Mouse (Mus musculus) fibroblast of lung, adult 2 months (primary cell): ENCODE measurements around the gene Dpf1.

Experiments used
- DNase-seq: peaks from one replicate; pipeline ENCODE4 v3.0.0-alpha.2; 2011; ENCODE audit warnings: low read depth

Gene Dpf1

DNA sequence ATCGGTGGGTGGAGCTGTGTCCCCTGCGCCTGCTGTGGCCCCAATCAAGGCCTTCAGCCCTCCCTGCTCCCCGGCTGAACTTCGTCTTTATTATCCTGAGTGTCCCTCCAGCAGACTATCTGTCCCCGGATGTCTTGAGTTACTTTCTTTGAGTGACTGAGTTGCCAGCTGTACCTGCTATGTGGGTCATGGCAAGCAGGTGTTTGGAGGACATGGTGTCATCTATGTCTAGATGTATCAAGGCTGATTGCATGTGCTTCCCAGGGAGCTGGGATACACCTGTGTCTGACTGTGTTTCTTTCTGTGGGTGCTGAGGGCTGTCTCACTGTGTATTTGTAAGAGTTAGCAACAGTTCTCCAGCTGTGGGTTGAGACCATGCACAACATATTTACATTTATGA is 6.0 kb downstream of the Dpf1 start:
- DNase-seq = no peak

DNA sequence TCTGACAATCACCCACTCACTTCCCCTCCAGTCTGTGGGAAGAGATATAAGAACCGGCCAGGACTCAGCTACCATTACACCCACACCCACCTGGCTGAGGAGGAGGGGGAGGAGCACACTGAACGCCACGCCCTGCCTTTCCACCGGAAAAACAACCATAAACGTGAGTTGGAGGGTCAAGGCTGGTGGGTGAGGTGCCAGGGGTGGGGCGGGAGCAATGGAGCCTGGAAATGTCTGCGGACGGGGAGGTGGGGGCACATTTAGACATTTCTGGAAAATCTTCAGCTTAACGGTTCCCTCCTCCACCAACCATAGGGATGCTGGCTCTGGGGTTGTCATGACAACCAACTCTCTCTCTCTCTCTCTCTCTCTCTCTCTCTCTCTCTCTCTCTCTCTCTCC is 9.3 kb downstream of the Dpf1 start:
- no peak for DNase-seq

DNA sequence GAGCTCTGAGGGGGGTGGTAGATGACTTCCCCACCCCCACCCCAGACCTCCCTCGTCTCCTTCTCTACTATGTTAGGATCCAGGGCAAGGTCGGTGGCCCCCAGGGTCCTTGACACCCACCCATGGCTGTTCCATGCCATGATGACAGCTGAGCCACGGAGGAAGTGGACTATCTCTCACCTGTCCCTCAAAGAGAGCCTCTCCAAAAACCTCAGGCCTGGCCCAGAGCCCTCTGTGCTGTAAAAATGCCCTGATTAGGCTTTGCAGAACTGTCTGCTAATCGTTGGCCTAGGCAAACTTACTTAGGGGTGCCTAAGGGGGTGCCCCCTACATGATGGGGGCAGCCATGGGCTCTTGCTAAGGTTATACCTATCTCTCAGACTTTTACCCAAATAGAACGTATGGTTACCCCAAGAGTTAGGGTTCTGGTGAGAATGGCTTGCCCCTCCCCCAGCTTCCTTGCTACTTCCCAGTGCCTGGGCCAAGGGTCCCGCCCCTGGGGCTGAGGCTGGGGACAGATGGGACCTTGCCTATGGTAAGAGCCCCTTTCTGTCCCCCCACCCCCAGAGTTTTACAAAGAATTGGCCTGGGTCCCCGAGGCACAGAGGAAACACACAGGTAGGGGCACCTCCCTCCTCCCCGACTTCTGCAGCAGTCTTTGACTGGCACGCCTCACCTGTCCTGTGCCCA is 10.0 kb downstream of the Dpf1 start:
- no peak for DNase-seq

DNA sequence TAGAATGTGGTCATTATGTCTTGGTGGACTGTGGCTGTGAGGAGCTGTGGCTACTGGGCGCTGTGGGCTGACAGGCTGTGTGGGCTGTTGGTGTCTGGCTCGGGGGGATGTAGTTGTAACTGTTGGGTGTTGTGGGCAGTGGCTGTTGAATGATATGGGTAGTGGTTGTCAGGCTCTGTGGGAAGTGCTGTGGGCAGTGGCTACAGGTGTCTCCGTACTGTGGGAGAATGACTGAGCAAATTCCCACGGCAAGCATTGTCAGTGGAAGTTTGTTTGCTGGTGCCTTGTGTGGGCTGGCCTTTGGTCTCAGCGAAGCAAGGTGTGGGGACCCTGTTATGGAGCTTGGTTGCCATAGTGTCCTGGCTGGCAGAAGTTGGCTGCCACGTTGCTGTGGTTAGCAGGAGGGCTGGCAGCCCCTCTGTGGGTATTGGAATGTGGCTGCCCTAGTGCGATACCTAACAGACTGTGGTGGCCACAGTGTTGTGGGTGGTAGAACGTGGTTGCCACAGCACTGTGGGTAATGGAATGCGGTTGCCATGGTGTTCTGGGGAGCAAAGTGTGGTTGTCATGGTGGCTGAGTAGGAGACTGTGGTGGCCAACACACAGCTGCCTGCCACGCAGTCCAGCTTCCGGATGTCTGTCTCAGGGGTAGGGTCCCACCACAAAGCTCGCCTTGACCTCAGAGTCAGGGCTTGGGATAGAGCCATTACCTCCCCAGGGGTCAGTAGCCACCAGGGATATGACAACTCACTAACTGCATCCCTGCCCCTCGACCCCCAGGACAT is 11.3 kb downstream of the Dpf1 start:
- DNase-seq = peak; percentile 51

DNA sequence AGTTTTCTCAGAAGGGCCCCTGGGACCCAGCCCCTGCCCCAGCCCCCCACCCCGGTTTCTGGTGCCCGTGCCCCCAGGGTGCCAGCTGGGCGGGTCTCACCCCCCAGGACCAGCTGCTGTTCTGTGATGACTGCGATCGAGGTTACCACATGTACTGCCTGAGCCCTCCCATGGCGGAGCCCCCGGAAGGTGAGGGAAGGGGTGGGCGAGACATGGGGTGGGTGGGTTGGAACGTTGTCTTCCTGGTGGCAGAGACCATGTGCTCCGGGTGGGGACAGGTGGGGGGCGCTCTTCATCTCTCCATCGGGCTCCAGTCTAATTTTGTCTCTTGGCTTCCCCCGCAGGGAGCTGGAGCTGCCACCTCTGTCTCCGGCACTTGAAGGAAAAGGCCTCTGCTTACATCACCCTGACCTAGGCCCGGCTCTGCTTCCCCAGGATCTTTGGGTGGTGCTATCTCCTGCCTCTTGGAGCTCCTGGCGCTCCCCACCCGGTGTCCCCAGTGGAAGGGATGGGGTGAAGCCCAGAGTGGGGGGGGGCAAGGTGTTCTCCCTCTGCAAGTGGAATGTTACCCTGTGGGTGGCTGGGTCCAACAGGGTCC is 12.5 kb downstream of the Dpf1 start:
- no peak for DNase-seq

DNA sequence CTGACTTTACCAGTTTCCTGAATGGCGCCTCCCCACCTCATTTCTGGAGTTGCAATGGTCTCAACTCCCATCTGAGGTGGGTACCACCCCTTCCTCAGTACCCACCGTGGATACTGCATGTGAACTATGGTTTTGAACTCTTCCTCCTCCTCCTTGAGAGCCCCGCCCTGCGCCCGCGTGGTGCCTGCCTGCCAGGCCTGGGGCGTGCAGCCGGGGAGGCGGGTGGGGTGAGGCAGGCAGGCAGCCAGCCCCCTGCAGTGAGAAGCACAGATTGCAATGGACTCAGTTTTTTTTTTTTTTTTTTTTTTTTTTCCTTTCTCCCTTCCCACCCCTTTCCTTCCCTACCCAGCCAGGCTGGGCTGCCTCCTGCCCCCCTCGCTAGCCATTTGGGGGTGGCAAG is 13.2 kb downstream of the Dpf1 start:
- DNase-seq = no peak

DNA sequence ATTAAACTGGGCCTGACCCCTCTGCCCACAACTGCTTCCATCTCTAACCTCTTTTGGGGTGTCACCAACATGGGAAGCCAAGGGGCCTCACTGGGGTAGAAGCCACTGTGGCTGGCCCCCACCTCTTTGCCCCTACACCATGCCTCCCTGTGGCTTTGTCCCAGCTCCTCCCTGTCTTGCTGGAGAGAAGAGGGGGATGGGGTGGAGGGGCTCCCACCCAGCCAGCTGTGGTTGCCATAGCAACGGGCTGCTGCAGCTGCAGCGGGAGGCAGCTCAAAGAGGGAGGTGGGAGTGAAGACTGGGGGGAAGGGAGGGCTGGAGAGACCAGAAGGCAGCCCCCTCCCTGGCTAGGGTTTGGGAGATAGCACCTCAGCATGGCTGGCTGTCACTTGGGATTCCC is 13.8 kb downstream of the Dpf1 start:
- no peak for DNase-seq

DNA sequence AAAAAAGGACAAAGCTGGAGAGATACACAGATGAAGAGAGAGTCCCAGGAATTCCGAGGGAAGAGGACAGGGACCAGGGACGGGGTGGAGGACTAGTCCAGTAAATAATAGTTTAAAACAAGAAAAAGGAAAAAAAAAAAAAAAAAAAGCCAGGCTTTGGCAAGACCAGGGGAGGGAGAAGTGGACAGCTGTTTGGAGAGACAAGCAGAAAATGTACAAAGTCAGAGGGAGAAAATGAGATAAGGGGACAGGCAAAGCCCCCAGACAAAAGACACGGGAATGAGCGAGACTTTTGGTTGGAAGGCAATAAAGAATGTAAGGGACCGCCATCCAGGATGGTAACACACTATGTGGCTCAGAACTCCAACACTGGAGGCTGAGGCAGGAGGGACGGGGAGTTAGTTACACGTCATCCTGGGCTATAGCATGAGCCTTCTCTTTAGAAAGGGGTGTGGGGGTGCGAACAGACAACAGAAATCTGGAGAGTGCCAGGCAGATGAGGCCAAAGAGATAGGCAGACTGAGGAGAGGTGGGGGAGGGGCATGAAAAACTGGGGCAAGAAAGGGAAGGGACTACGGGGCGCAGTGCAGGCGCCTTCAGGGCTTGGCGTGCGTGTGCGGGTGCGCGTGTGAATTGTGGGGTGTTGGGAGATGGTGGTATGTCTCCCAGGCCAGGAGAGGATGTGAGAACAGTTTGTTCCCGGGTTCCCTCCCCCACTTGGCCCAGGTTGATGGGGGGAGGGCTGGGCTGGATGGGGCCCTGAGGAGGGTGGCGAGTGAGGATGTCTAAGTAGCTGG is 14.6 kb downstream of the Dpf1 start:
- DNase-seq = no peak

DNA sequence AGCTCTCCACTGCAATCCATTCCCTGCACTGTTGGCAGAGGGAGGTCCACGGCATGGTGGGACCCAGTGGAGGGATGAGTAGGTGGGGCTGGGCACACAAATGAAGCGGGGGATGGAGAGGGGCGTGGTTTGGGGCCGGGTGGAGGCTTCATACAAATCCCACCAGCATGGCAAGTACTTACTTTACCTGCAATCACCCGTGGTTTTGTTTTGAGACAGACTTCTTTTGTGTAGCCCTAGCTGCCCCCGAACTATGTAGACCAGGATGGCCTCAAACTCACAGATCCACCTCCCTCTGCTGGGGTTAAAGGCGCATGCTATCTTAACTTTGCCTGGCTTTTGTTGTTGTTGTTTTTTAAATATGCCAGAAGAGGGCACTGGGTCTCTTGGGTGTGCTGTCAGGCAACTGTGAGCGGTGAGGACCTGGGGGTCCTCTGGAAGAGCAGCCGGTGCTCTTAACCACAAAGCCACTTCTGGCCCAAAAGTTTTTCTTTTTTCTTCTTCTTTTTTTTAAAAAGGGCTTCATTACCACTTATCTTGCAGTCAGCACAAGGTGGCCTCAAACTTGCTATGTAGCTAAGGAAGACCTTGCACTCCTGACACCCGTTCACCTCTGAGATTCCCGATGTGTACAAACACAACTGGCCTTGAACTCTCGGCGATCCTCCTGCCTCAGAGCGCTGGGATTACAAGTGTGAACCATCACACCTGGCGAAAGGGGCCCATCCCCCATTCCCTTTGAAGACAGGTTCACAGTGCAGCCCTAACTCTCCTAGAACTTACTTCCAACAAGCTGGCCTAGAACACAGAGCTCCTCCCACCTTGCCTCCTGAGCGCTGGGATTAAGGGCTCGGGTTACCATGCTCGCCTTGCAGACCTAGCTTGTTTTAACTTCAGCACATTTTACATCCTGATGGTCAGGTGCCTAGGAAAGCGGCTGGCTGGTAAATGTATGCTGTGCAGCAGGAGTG is 15.9 kb downstream of the Dpf1 start:
- DNase-seq = no peak

DNA sequence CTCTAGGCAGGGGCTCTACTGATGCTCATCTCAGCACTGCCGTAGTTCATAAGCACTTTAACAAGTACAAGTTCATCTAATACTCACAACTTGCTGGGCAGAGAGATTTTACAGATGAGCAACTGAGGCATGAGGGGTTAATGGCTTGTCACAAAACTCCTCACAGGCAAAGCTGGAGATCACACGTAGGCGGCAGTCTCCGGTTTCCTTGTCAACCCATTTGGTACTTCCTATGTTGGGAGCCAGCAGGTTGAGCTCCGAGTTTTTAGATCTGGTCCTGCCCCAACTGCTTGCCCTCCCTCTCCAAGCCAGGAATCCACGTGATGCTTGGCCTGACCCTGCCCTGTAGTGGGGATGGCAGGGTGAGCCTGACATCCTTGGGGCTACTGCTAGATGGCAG is 23.3 kb downstream of the Dpf1 start:
- DNase-seq = no peak

DNA sequence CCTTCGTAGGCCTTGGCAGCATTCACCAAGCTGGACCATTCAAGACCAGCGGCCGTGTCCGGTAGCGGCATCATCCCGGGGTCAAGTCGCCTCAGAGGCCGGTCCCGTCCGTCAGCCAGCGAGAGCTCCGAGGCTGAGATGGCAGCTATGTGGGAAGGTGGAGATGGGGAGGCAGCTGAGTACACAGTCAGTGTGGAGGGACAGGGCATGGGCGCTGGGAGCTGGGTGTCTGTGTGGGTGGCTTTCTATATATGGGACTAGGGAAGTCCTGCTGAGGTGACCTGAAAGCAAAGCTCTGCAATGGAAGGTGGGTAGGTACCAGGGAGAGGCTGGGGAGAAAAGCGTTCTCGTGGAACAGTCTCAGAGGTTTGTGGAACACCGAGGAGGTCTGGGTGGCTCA is 25.2 kb downstream of the Dpf1 start:
- no peak for DNase-seq

DNA sequence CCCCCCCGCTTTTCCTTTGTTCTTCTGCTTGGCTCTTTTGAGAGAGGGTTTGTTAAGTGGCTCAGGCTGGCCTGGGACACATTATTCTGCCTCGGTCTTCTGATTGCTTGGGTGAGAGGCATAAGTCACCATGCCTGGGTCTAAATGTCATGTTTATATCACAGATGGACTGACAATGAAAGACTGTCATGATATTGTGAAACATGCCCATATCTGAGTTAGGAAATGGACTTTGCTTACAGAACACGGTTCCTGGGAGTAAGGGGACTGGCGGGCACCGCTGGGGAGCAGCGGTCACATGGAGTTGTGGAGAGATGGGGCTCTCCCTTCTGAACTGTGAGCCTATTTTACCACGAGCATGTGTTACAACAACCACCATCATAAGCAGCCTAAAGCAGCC is 30.4 kb downstream of the Dpf1 start:
- no peak for DNase-seq

DNA sequence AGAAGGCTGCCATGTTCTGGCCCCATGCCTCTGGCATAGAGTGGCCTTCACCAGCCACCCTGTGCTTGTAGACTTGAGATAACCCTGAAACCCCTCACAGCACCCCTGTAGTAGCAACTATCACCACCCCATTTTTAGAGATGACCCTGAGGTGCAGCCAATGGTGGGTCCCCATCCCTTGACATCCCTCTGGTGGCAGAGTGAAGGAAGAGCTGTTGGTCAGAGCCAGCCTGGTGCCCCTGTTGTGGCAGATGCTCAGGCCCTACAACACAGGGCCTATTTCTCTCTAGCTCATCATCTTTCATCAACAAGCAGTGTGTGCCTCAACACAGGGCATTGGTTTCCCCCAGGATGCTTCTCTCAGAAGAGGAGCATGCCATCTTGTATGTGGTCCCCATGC is 31.5 kb downstream of the Dpf1 start:
- no peak for DNase-seq

DNA sequence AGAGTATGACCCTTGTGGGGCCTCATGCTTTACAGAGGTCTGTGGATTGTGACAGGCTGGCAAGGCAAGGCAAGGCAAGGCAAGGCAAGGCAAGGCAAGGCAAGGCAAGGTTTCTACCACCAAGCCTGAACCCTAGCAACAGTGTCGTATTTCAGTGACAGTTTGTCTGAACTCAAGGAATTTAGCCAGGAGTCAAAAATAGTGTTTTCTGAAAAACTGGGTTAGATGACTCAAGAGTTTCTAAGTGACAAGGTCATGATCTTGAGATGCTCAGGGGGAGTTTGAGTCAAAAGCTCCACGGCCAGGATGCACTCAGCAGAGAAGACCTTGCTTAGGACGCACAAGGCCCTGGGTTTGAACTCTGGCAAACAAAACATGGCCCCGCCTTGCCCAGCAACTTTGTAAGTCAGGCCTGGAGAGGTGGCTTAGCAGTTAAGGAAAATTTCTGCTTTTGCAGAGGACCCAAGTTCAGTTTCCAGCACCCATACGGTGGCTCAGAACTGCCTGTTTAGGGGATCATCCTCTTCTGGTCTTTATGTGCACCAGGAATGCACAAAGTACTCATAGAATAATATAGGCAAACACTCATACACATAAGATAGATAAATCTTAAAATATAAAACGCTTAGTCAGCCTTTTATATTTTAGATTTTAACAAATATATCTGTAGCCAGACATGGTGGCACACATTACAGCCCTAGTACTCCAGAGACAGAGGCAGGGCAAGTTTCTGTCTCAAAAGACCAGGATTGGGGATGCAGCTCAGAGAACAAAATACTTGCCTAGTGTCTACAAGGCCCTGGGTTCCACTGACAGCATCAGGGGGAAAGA is 32.3 kb downstream of the Dpf1 start:
- DNase-seq = no peak

DNA sequence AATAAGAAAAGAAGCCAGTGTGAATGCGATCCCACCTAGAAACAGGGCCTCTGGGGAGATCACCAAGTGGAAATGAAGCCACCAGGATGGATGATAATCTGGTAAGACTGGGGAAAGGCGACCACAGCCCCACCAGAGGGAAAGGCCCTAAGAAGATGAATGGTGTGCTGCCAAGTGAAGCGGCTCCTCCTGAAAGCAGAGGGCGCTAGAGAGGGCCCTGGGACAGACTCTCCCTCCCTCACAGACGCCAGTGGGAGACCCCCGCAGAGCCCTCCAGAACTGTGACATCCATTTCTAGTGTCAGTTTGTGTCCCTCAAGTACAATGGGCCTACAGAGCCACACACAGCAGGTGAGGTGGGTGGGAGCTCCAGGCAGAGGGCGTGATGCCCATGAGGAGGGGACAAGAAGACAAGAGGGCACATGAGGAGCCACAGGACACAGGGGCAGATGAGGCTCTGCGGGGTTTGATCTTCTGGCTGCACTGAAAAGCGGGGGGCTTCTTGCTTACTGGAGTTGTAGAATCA is 33.1 kb downstream of the Dpf1 start:
- no peak for DNase-seq

DNA sequence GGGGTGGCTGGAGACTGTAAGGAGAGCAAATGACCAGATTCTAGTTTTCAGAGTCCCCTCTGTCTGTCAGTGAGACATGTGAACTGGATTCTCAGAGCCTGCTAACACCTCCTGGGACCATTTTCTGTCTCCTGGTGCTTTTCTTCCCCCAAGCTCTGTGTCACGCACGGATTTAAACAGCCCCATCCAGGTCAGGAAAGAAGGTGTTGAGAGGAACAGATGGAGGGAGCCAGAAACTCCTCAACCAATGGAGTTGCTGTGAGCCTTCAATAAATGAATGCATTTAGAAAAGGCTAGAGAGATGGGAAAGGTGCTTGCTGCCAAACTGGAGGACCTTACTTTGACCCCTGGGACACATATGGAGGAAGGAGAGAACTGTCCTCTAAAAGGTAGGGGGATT is 34.0 kb downstream of the Dpf1 start:
- no peak for DNase-seq

DNA sequence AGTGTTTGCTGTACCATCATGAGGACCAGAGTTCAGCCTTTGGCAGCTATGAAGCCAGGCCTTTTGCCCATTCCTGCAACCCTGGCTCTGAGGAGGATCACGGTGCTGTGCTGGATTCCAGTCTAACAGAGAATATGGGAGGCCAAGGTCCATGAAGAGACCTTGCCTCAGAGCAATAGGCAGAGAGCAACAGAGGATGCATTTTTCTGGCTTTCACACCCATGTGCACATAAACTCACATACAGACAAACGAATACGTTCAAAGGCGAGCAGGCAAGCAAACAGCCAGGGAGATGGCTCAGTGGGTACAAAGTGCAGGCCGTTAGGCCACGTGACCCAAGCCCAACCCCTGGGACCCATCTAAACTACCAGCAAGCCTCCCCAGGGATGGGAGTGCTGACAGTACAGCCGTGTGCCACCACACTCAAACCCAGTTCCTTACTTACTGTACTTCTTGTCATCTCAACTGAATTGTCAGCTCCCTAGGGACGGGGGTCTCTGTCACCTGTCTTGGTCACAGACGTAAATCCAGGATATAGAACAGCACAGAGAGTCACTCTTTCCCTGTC is 34.7 kb downstream of the Dpf1 start:
- DNase-seq = no peak

DNA sequence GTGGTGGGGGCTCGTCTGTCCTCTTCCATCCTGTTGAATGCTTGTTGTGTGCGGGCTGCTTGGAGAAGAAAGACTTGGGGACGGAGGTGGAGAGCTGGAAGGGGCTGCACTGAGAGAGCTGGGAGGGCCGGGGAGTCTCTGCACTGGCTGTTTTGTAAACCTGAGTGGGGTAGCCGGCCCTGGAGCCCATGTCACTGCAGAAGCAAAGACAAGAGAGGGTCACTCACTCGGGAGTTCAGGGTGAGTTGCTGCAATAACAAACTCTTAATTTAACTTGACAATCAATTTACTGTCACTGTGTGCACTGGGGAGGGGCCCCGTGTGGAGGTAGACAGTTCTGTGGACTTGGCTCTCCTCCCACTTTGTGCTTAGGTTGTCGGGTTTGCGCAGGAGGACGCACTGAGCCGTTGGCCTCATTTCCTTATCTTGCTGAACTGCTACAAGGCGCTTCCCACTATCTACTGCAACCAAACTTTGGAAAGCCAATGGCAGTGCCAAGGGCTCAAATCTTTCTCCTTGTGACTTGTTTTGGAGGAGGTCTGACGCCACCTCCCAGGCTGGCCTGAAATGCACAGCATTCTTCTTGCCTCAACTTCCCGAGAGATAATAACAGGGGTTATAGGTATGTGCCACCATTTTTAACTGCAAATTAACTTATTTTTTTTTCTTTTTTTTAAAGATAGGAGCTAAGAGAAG is 35.4 kb downstream of the Dpf1 start:
- no peak for DNase-seq

DNA sequence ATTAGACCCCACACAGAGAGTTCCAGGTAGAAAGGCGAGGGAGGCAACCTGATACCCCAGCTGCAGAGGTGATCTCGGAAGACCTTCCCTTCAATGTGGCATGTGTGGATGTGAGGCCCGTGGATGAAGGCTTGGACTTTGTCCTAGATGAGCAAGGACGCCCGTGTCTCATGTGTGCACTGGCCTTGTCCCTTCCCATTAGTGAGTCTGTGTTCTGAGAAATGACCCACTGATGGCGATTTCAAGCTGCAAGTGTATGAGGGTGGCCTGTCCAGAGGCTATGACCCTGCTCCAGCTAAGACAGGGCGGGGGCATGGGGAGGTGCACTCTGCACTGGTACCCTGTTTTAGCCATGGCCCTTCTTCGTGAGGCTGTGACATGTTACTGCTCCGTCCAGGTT is 36.5 kb downstream of the Dpf1 start:
- no peak for DNase-seq
